Mouse (Mus musculus) gonadal fat pad, adult 2 months (tissue): ENCODE results near the gene Kprp. TPM values are rescaled to one million over a fixed set of nuclear protein-coding genes. Genes with fewer than 3 reads are reported as not detected.
"Not testable (repeated sequence)": the region's sequence is repeated elsewhere in the genome, so short reads cannot be mapped to it uniquely, and the experiment has no call there.

ENCODE experiments used
- DNase-seq: peaks from one replicate; pipeline ENCODE4 v3.0.0-alpha.2; 2012; ENCODE audit warnings: low read depth
- polyA plus RNA-seq: library from polyadenylated mRNA; depleted of rRNA; stranded (reverse); fragments of >200 nt; gene quantifications from 2 replicates; pipeline ENCODE4 v1.2.3, GENCODE M21; 2012; rRNA removed

Kprp gene
- not detected in 2 replicates for polyA plus RNA-seq

DNA sequence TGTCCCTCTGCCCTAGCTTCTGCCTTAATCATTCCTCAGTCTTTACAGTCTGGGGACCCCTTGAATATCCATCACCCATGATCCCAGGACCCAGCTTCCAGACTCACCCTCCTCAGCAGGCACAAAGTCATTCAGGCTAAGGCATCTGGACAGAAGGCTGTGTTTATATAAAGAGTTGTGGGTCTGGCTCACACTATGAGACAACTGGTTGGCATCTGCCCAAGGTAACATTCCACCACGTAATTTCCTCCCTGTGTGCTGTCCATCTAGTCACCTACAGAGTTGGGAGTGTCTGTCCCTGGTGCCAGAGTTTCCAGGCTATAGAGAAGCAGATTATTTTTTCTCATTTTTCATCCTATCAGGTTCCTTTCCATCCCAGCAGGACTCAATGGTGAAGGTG, at the start of gene Kprp:
Gene Kprp, minus strand, starts transcription at position 140 of the 400 bp plus-strand sequence.
- no peak for DNase-seq

DNA sequence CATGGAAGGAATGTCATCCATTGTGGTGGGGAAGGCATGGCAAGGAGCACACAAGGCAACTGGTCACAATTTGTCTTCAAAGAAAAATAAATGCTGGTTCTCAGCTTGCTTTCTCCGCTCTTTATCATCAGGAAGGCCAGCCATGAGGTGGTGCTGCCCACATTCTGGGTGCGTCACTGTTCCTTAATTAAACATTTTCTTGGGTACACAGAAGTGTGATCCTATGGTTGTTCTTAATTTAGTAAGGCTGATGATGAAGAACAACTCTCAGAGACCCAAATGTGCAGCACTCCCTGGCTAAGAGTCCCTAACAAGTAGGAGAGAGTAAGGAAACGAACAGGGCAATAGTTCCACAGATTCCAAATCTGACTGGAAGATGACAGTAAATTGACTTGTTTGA, 47.1 kb upstream of the Kprp start:
- no peak for DNase-seq

DNA sequence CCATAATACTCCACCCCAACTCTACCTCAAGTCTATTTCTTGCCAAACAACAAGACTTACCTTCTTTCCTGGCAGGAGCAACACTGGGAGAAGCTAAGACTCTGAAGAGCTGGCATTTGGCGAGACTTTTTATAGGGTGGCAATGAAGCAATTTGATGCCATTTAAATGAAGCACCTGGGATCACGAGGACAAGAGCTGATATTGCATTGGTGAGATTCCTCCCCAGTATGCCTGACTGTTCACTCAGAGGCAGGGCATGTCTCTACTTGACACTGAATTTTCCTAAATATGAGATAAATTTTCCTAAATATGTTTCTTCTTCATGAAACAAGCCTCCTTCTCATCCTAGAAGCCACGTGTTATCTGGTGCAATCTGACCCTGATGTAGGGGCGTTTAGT, 43.1 kb upstream of the Kprp start, which contains the start of gene 2310050C09Rik:
Gene 2310050C09Rik, minus strand, starts transcription at position 101 of the 400 bp plus-strand sequence.
- no peak for DNase-seq

DNA sequence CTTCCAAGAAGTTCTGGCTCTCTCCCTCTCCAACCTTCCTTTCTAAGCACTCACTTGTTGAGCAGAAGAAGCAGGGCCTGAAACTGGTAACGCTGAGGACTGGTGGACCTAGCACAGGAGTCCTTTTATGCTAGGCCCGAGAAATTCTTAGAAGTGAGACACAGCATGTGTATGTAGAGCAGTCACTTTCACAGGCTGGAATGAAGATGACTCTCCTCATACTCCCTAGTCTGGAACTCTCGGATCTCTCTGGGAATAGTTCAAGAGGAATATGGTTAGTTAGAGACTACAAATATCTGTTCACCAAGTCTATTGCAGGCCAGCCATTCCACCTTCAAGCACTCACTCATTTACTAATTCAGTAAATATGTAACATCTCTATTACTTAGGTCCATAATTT, 24.1 kb upstream of the Kprp start, which contains the start of gene Lce1l:
Gene Lce1l, minus strand, starts transcription at position 101 of the 400 bp plus-strand sequence.
- no peak for DNase-seq

DNA sequence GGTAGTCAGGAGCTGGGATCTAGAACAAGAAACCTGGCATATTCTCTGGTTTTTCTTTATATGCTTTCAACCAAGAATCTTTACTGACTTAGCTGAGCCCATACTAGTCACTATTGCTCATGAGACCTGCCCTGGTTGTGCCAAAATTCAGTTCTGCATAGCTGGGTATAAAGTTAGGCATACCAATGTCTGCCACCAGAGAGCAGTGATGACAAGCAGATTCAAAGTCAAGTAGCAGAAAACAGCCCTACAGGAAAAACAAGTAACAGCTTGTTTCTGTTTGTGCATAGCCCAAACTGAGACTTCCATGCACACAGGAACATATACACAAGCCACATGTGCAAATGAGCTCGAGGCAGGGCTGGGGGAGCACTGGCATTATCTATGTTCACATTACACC, 1.2 kb downstream of the Kprp start:
- DNase-seq, result no peak

DNA sequence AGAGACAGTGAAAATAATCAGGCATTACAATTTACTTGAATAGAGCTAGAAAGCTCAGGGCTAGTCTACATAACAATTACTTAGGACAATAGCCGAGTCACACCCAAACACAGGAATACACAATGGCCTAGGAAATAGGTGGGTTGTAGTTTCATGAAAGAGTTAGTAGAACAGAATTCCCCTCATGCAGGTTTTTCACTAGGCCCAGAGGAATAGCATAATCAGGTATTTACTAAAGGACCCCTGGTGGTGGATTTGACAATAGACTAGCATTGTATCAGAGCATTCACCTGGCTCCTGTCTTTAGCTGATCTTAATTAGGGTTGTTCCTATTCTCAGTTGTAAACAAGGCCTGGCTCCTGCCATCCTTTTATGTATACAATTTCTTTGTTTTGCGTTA, 11.0 kb downstream of the Kprp start:
- DNase-seq, result not testable (repeated sequence)

DNA sequence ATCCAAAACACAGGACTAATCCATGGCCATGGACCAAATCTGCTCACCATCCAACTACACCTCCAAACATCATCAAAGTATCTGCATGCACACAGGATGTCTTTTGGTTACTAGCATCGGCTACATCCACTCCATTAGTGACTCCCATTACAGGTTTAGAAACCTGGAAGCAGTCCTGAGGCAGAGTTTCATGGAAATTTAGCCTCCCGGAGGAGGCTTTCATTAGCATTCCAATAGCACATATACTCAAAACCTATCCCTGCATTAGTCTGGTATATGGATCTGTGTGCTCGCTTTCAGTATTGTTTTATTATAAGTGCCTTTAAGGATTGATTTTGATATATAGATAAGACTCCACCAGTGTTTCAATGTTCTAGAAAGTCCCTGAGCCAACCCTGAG, 11.5 kb downstream of the Kprp start:
- no peak for DNase-seq

DNA sequence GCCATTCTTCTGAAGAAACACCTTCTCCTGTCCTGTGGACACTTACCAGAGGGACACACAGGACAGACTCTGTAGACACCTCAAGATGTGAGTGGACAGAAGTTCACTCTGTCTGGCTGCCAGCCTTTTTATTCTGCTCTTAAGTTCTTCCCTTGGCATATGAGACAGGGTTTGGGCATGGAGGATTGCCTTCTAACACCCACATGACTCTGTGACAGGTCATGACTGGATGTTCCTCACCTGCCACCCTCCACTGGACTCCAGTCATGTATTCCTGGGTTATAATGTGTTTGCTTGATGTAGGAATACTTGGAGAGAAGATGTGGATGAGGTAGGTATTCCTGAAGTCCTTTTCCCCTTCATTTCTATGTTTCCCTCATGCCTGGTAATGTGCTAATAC, 19.3 kb downstream of the Kprp start, which contains the start of gene Lce1k:
Gene Lce1k, minus strand, starts transcription at position 101 of the 400 bp plus-strand sequence.
- no peak for DNase-seq

DNA sequence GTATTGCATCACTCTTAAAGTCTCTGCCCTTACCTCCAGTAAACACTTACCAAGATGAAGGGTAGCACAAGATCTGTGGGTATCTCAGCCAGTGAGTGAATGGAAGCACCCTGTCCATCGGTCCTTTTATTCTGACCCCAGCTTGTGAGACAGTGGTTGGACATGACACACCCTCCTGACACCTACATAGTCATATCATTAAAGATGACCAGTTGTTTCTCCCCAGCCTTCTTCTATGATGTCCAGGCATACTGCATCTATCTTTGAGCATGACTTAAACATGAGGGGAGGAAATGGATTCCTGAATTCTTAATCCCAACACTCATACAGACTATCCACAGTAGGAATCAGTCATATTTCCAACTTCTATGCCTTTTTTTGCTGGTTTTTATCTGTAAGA, 36.6 kb downstream of the Kprp start, which contains the start of gene Lce1j:
Gene Lce1j, minus strand, starts transcription at position 101 of the 400 bp plus-strand sequence.
- no peak for DNase-seq

DNA sequence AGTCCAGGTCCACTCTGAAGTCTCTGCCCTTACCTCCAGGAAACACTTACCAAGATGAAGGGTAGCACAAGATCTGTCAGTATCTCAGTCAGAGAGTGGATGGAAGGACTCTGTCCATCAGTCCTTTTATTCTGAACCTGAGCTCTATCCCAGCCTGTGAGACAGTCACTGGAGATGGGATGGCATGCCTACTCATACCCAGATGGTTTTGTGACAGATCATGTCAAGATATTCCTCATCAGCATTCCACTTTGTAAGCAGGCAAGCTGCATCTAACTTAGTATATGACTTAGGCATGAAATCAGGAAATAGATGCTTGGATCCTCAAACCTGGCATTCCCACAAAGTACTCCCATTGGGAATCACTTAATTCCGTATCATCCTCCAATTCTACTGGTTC, 48.2 kb downstream of the Kprp start, which contains the start of gene Lce1i:
Gene Lce1i, minus strand, starts transcription at position 101 of the 400 bp plus-strand sequence.
- no peak for DNase-seq

Other genes with a start within 250 kb of the Kprp start
- 27.9 and 30.2 TPM in 2 replicates for gene Smcp, start 238.2 kb downstream of the Kprp start, polyA plus RNA-seq
- gene 2210017I01Rik, start 219.8 kb downstream of the Kprp start, polyA plus RNA-seq, result not detected in 2 replicates
- gene Lce6a, start 205.6 kb downstream of the Kprp start, polyA plus RNA-seq, result 0.45 TPM in 1 of 2 replicates, not detected in the other
- not detected in 2 replicates for gene Lce1a1, start 178.9 kb downstream of the Kprp start, polyA plus RNA-seq
- gene Lce1b, start 170.3 kb downstream of the Kprp start, polyA plus RNA-seq, result not detected in 2 replicates
- gene Lce1a2, start 156.9 kb downstream of the Kprp start, polyA plus RNA-seq, result not detected in 2 replicates
- not detected in 2 replicates for gene Lce1c, start 148.0 kb downstream of the Kprp start, polyA plus RNA-seq
- gene Lce1d, start 140.0 kb downstream of the Kprp start, polyA plus RNA-seq, result not detected in 2 replicates
- gene Lce1e, start 118.2 kb downstream of the Kprp start, polyA plus RNA-seq, result not detected in 2 replicates
- gene Lce1f, start 106.9 kb downstream of the Kprp start, polyA plus RNA-seq, result not detected in 2 replicates
- not detected in 2 replicates for gene Gm38119, start 88.2 kb downstream of the Kprp start, polyA plus RNA-seq
- gene Lce1g, start 74.9 kb downstream of the Kprp start, polyA plus RNA-seq, result not detected in 2 replicates
- not detected in 2 replicates for gene Lce1h, start 62.2 kb downstream of the Kprp start, polyA plus RNA-seq
- not detected in 2 replicates for gene Lce1i, start 48.3 kb downstream of the Kprp start, polyA plus RNA-seq
- not detected in 2 replicates for gene Lce1j, start 36.7 kb downstream of the Kprp start, polyA plus RNA-seq
- gene Lce1k, start 19.4 kb downstream of the Kprp start, polyA plus RNA-seq, result not detected in 2 replicates
- not detected in 2 replicates for gene Lce1l, start 24.0 kb upstream of the Kprp start, polyA plus RNA-seq
- not detected in 2 replicates for gene 2310050C09Rik, start 43.0 kb upstream of the Kprp start, polyA plus RNA-seq
- not detected in 2 replicates for gene Lce3a, start 99.0 kb upstream of the Kprp start, polyA plus RNA-seq
- not detected in 2 replicates for gene Lce3b, start 105.7 kb upstream of the Kprp start, polyA plus RNA-seq
- gene Lce3c, start 117.2 kb upstream of the Kprp start, polyA plus RNA-seq, result not detected in 2 replicates
- gene Lce3d, start 130.1 kb upstream of the Kprp start, polyA plus RNA-seq, result not detected in 2 replicates
- not detected in 2 replicates for gene Lce3e, start 139.8 kb upstream of the Kprp start, polyA plus RNA-seq
- gene Lce3f, start 165.0 kb upstream of the Kprp start, polyA plus RNA-seq, result not detected in 2 replicates
- gene Crct1, start 188.4 kb upstream of the Kprp start, polyA plus RNA-seq, result not detected in 2 replicates
- gene Lce1m, start 191.8 kb upstream of the Kprp start, polyA plus RNA-seq, result not detected in 2 replicates
- gene Gm4858, start 241.6 kb upstream of the Kprp start, polyA plus RNA-seq, result not detected in 2 replicates